Mouse (Mus musculus): ENCODE results near the gene Ifitm10.

DNA sequence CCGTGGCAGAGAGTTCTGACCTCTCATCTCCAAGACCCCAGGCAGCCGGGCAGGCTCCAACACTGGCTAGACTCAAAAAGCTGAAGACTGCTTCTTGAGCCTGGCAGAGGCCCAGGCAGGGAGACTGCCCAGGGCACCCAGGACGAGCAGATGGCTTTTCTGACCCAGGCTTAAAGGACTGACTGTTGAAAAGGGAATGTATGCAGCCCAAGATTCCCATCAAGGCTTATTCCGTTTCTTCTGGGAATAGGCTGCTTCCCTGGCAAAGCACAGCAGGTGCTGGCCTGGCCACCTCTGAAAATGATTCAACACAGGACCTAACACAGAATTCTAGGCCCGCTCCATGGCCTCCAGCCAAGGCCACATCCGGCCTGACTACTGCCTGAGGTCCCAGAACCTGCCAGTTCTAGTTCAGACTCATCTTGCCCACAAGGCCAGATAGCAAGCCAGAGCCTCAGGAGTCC is 1.7 kb upstream of the Ifitm10 start:
- no peak for TF ChIP-seq CTCF (IDR thresholded peaks at IDR 0.05; ENCODE audit: insufficient read depth, low read length)
- no peak for TF ChIP-seq POLR2A (IDR thresholded peaks at IDR 0.05; ENCODE audit: borderline replicate concordance, extremely low read depth, low read depth, low read length)

Measured in lung, adult 2 months (tissue).